Mouse (Mus musculus): ENCODE measurements around the gene Pusl1. TPM values are rescaled to one million over a fixed set of nuclear protein-coding genes. Genes with fewer than 3 reads are reported as not detected.

The Pusl1 gene
- 43.7 and 55.5 TPM in 2 replicates for polyA plus RNA-seq (2012; rRNA removed)

GRCm38 (mm10) chr4:155891551-155892001 is at the start of gene Pusl1, which contains the start of gene Acap3:
Gene Pusl1, minus strand, starts transcription at chr4:155891781.
Gene Acap3, plus strand, starts transcription at chr4:155891822.
- DNase-seq (ENCODE audit: low spot score), result peak; percentile 94

GRCm38 (mm10) chr4:155932031-155932430 is 40.5 kb upstream of the Pusl1 start:
- no peak for DNase-seq (ENCODE audit: low spot score)

DNA sequence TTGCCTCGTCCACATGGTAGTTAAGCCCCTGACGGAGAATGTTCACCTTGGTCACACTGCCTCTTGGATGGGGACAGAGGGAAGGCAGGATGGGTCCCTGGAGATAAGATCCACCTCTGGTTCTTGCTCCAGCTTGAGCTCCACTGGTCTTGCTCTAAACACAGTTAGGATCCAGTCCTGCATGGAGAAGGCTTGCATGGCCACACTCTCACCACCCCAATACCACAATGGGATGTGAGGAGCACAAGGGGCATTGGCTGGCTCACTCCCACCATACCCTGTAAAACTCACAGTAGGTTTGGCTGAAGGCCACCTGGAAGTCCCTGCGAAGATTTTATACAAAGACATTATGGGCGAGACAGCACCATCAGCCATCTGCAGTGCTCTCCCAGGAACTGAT is 17.2 kb upstream of the Pusl1 start:
- DNase-seq (ENCODE audit: low spot score), result no peak

DNA sequence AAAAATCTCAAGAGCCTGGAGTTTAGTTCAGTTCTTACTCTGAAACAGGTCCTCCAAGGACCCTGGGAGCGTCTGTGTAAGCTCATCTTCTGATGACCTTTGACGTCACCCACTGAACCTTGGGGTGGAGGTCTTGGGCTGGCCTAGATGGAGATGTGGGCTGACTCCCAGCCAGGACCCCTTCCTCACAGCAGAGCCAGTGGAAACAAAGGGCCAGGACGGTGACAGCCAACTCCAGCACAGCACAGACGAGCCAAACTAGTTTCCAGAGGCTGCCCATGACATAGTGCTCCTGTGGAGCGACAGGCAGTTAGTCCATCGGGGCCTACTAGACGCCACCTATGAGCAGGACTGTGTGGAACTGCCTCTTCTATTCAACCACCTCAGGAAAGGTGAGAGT is 16.7 kb upstream of the Pusl1 start:
- no peak for DNase-seq (ENCODE audit: low spot score)

DNA sequence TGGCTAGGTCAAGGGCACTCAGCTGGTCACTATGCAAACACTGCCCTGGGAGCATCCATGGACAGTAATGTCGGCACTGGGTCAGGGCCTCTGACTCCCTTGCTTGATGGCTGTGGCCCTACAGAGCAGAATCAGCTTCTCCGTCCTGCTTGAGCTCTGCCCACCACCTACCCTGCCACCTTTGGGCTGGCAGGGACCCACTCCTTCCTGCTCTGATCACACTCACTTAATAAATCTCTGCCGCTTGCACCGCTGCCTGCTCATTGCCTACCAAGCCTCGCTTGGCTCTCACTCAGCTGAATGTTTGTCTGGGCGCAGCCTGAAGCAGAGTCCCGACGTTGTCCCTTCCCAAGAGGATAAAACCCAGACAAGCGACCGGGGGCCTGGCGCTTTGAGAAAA is 15.4 kb upstream of the Pusl1 start:
- no peak for DNase-seq (ENCODE audit: low spot score)

- DNase-seq (ENCODE audit: low spot score), result peak; percentile 17
Observed at GRCm38 (mm10) chr4:155906125-155906524, 14.5 kb upstream of the Pusl1 start.

GRCm38 (mm10) chr4:155905634-155906033 is 14.1 kb upstream of the Pusl1 start:
- peak; percentile 15 for DNase-seq (ENCODE audit: low spot score)

GRCm38 (mm10) chr4:155904318-155905102 is 12.9 kb upstream of the Pusl1 start:
- DNase-seq (ENCODE audit: low spot score), result peak; percentile 17

- peak; percentile 18 for DNase-seq (ENCODE audit: low spot score)
Observed at GRCm38 (mm10) chr4:155903246-155903645, 11.7 kb upstream of the Pusl1 start.

GRCm38 (mm10) chr4:155901205-155901604 is 9.6 kb upstream of the Pusl1 start:
- no peak for DNase-seq (ENCODE audit: low spot score)

DNA sequence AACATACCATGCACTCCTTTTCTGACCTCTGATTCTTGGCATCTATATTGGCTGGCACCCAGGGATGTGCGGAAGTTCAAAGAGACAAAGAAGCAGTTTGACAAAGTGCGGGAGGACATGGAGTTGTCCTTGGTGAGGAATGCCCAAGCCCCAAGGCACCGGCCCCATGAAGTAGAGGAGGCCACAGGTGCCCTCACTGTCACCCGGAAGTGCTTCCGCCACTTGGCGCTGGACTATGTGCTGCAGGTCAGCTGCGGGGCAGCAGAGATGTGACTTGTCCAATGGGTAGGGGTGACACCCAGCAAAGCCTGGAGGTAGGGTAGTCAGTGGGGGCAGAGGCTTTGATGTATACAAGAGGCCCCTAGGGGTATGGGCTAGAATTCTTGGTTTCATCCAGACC is 7.8 kb upstream of the Pusl1 start:
- no peak for DNase-seq (ENCODE audit: low spot score)

DNA sequence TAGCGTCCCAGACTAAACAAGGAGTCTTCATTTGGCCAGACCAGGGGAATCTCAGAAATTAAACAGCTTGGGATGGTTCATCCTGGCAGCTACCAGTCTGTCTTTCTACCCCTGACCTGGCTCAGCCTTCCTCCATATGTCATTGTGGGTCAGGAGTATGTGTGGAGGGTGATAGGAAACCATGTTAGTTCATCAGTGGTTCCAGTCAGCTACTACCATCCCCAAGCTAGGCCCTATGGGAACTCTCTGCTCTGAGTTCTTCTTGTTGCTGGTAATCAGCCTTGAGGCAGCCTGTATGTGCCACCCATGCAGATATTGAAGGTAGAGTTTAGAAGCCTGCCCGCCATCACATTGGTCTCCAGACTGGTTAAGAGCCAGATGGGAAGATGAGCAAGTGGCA is 6.7 kb upstream of the Pusl1 start:
- DNase-seq (ENCODE audit: low spot score), result no peak

DNA sequence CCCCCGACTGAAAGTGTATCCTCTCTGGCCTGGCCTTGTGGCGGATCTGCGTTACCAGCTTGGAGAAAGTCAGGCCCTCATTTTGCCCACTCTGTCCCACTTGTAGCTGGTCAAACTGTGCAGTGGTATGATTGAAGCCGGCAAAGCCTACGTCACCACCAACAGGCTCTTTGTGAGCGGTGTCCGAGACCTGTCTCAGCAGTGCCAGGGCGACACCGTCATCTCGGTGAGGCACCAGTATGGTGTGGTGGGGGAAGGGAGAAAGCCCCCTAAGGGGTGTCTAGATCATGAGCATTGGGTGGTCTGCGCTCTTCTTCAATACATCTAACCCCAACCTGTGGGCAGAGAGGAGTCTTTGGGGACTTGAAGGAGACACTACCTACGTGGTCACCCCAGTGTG is 4.9 kb upstream of the Pusl1 start:
- DNase-seq (ENCODE audit: low spot score), result peak; percentile 15

DNA sequence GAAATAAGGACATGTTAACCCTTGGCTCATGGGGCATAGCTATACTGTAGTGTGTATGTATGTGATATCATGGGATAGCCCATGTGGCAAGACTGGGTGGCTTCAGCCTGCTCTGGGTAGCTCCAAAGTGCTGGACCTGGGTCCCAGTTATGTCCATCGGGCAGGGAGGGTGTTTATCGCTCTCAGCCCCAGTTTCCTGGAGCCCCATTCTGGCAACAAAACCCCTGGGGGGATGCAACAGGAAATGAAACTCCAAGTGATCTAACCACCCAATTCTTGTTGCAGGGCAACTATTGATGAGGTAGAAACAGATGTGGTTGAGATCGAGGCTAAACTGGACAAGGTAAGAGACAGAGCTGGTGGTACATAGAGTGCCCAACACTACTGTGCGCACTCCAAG is 4.2 kb upstream of the Pusl1 start:
- DNase-seq (ENCODE audit: low spot score), result no peak

DNA sequence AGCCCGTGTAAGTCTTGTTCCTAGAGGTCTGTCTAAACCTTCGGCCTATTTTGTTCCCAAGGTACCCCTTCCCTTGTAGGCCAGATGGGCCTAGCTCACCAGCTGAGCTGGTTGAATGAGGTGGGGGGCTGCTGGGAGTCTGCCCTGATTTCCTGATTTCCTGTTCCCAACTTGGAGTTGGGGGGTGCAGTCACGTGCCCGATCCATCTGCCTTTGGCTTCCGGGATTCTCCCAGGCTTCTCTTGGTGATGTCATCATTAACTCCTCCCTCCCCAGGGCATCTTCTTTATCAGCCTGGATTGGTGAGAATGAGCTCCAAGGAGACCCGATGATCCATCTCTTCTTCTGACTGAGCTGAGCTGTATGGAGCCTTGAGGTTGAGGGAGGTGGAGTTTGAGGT is 3.6 kb upstream of the Pusl1 start:
- DNase-seq (ENCODE audit: low spot score), result peak; percentile 18

DNA sequence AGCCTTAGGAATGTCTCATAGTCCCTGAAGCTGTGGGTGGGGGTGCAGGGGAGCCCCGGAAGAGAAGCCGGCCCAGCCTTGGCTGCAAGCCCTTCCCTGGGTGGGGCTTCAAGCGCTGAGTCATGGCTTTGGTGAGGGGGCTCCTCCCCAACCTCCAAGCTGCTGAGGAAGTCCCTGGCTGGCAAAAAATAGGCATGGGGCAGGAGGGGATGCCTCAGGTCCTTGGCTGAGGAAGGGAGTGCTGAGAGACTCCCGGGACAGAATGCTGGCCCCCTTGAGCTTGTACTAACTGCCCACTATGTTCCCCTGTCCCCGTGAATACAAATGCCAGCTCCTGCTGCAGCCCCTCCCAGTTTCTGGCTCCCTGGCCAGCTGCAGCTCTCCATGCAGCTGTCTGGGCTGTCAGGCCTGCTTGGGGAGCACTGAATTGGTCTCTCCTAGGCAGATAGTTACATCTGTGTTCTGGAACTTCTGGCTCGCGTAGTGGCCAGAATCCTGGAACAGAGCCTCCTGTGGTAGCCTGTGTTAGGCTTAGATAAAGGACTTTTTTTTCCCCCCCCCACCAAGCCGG is 2.8 kb upstream of the Pusl1 start:
- peak; percentile 46 for DNase-seq (ENCODE audit: low spot score)

- peak; percentile 17 for DNase-seq (ENCODE audit: low spot score)
Observed at GRCm38 (mm10) chr4:155893212-155893690, 1.7 kb upstream of the Pusl1 start.

GRCm38 (mm10) chr4:155892438-155893211 is 1.0 kb upstream of the Pusl1 start:
- no peak for DNase-seq (ENCODE audit: low spot score)

GRCm38 (mm10) chr4:155892017-155892416 is 436 bp upstream of the Pusl1 start:
- DNase-seq (ENCODE audit: low spot score), result peak; percentile 67

GRCm38 (mm10) chr4:155891011-155891471 is 540 bp downstream of the Pusl1 start:
- no peak for DNase-seq (ENCODE audit: low spot score)

DNA sequence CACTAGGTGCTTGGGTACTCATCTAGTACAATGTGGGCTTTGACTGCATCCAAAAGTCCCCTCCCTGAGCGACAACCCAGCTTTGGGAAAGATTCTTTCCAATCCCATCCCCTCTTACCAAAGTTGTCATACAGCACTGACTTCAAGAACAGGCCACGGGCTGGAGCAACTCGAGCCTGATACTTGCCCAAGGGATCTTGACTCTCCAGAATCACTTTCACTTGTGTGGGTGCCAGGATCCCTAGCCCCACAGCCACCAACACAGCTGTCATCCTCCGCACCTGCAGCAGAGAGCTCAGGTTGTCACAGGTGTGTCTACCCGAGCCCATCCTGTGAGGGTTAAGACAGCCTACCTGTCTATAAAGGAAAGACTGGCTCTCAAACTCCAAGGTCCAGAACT is 2.3 kb downstream of the Pusl1 start:
- no peak for DNase-seq (ENCODE audit: low spot score)

DNA sequence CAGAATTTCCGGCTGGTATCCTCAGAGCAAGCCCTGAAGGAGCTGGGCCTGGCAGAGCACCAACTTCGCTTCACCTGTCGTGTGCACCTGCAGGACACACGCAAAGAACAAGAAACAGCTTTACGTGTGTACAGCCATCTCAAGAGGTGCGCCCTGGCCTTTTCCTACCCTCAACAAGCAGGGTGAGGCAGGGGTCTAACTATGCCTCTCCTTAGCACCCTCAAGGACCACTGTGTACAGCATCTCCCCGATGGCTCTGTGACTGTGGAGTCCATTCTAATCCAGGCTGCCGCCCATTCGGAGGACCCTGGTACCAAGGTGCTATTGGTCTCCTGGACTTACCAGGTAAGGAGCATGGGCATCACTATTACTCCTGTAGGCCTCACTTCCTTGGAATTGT is 3.4 kb downstream of the Pusl1 start:
- DNase-seq (ENCODE audit: low spot score), result peak; percentile 10

Data from urinary bladder, adult 2 months (tissue).